Mouse (Mus musculus) kidney, adult 2 months (tissue): ENCODE measurements around the gene Tbcd. TPM values are rescaled to one million over a fixed set of nuclear protein-coding genes. Genes with fewer than 3 reads are reported as not detected.

Experiments
- DNase-seq: peaks from one replicate; pipeline ENCODE4 v3.0.0; 2021
- H3K27ac ChIP-seq: fragments of 200-500 bp; 2 replicates; pipeline ENCODE4 v1.5.1; 2012; ENCODE audit warnings: low read depth, low read length, control low read depth, inconsistent platforms; ENCODE audit not compliant: insufficient read depth
- H3K27me3 ChIP-seq: fragments of 200-500 bp; replicated peaks from 2 replicates; pipeline ENCODE4 v1.6.1; 2012; ENCODE audit warnings: mild to moderate bottlenecking, moderate library complexity, low read length, inconsistent platforms; ENCODE audit not compliant: control insufficient read depth, insufficient read depth
- H3K36me3 ChIP-seq: fragments of 200-500 bp; 2 replicates; pipeline ENCODE4 v1.6.1; 2012; ENCODE audit warnings: mild to moderate bottlenecking, moderate library complexity, low read length, inconsistent platforms; ENCODE audit not compliant: control insufficient read depth, insufficient read depth
- H3K4me1 ChIP-seq: fragments of 200-500 bp; 2 replicates; pipeline ENCODE4 v1.6.1; 2011; ENCODE audit warnings: low read length; ENCODE audit not compliant: control insufficient read depth, insufficient read depth
- H3K4me3 ChIP-seq: fragments of 200-500 bp; 2 replicates; pipeline ENCODE4 v1.5.1; 2011; ENCODE audit warnings: mild to moderate bottlenecking, low read depth, low read length, control low read depth; ENCODE audit not compliant: insufficient read depth
- CTCF ChIP-seq: fragments of 200-500 bp; conservative IDR thresholded peaks from 2 replicates; pipeline ENCODE4 v1.5.1; 2011; ENCODE audit warnings: low read depth, mild to moderate bottlenecking, control low read depth, low read length, moderate library complexity, mixed read lengths; ENCODE audit not compliant: insufficient read depth, insufficient read length
- POLR2A ChIP-seq: fragments of 200-500 bp; IDR thresholded peaks from one replicate; pipeline ENCODE4 v1.6.1; 2011; ENCODE audit warnings: low read depth, low read length, control low read depth
- WGBS: fragments of 180-500 bp; shearing (Covaris S2); methylation state at CpG from one replicate; pipeline ENCODE4 v1.1.7; 2018; 5-methylcytosine and 5-hydroxymethylcytosine counted together
- polyA plus RNA-seq: library from polyadenylated mRNA; depleted of rRNA; stranded (reverse); fragments of >200 nt; gene quantifications from 2 replicates; pipeline ENCODE4 v1.2.3, GENCODE M21; 2012

The Tbcd gene
- polyA plus RNA-seq, 1 experiment, result 58.9 TPM

DNA sequence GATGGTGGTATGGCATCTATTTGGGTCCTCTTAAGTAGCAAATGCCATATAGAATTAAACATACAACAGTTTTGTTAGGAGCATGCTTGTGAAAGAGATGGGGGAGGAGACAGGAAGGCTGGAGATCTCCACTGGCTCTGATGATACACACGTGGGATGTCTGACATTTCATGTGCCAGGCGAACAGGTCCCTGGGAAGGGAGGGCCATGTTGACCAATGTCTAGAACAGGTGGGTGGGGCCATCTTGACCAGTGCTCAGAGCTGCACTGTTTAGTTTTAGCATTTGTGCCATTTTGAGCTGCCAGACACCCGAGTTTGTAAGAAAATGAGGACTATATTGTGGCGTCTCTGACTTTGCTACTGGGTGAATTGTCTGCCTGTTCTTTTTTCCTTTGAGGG lies 56.7 kb downstream of the Tbcd start:
- TF ChIP-seq POLR2A (no peak), CTCF (no peak)
- WGBS, result 84% methylated on average over 4 of the region's 4 CpGs
- DNase-seq, result no peak
- Histone ChIP-seq H3K27me3 (no peaks in the 10 kb centered on the region), H3K36me3 (no peaks in the 10 kb centered on the region; the same call in 1 of the 2 replicates), H3K27ac (no peak overlapping the region), H3K4me1 (peaks cover 2% of the 10 kb centered on the region; the same call in 1 of the 2 replicates), H3K4me3 (no peak overlapping the region)

DNA sequence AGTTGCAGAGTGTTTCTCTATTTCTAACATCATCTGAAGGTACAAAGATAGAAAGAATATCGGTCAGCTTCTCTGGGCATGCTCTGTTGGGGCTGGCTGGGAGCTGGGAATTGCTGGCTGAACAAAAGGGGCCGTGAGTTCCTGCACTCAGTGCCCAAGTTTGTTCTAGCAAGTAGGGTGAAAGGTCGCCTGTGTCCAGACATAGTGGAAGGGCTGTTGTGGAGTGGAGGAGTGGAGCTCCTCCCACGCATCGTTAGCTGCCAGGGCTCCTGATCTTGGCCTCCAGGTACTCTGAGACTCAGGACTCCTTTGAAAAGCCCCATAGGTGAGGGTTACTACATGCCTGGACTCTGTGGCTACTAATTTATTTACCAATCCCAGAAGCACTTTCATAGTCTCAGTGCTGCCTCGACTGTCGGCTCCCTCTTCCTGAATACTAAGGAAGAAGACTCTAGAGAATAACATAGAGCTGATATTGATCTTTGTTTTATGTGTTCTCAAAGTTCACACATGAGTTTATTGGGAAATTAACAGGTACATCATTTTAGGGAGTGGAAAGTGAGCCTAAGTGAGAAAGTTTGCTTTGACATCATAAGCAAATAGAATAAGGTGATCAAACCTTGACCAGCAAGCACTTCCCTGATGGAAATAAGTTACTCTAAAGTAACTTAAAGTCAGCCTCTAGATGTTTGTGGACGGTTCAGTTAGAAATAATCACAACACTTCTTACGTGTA lies 58.9 kb downstream of the Tbcd start:
- H3K27ac ChIP-seq, result no peak overlapping the region
- DNase-seq, result peak; percentile 81
- no peaks in the 10 kb centered on the region for H3K36me3 ChIP-seq
- H3K27me3 ChIP-seq, result no peaks in the 10 kb centered on the region
- WGBS, result 52% methylated on average over 9 of the region's 9 CpGs
- no peak for TF ChIP-seq POLR2A
- no peak for TF ChIP-seq CTCF
- peaks cover 7% of the 10 kb centered on the region; the same call in 1 of the 2 replicates for H3K4me1 ChIP-seq
- no peak overlapping the region for H3K4me3 ChIP-seq

DNA sequence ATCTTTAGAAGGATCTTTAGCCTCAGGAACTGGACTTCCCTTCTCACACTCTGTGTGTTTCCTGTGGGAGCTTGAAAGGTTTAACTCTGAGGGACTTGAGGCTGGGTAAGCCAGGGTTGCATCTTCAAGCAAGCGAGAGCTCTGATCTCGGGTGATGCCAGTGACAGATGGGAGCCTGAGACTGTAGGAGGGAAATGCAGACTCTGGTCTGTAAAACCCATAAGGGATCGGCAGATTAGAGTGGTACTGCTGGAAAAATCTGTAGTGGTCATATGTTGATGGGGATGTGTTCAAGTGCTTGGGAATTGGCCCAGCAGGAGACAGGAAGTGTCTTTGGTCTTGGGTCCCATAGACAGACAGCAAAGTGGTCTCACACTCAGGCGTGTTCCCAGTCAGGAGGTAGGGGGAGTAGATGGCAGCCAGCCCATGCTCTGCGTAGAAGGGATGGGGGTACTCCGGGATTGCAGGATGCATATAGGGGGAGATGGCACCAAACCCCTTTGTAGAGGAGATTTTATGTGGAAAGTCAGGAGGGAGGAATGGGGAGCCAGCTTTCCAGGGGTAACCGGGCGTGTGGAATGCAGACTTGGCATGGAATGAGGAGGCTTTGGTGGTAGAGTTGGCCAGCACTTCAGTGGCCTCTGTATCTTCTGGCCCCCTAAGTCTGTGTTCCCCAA lies 61.3 kb downstream of the Tbcd start:
- Histone ChIP-seq H3K27ac (no peak overlapping the region), H3K27me3 (no peaks in the 10 kb centered on the region), H3K4me1 (peaks cover 22% of the 10 kb centered on the region; the same call in 1 of the 2 replicates), H3K36me3 (no peaks in the 10 kb centered on the region), H3K4me3 (no peak overlapping the region)
- peak; percentile 33 for DNase-seq
- TF ChIP-seq POLR2A (no peak), CTCF (no peak)
- 80% methylated on average over 8 of the region's 8 CpGs for WGBS

DNA sequence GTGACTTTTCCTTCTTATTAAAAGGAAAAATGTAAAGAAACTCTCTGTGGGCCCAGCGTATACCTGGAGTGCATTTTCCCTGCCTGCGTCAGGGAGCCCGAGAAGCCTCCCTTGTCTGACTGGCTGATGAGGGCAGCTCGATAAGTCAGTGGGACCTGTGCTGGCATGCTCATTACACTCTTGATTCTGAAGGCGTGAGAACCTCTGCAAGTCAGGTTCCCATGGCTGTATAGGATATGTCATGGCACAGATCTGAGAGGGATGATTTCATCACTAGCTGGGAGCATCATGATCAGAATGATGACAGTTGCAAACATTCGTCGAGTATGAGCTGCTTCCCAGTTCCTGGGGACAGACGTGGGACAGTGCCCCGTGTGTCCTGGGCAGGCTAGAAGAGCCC lies 64.2 kb downstream of the Tbcd start:
- Histone ChIP-seq H3K27me3 (no peaks in the 10 kb centered on the region), H3K36me3 (no peaks in the 10 kb centered on the region), H3K4me3 (no peak overlapping the region), H3K4me1 (peaks cover 22% of the 10 kb centered on the region; the same call in 1 of the 2 replicates), H3K27ac (peak overlapping the region; percentile 1; the same call in 1 of the 2 replicates)
- TF ChIP-seq POLR2A (no peak), CTCF (no peak)
- DNase-seq, result no peak
- 76% methylated on average over 9 of the region's 9 CpGs for WGBS

DNA sequence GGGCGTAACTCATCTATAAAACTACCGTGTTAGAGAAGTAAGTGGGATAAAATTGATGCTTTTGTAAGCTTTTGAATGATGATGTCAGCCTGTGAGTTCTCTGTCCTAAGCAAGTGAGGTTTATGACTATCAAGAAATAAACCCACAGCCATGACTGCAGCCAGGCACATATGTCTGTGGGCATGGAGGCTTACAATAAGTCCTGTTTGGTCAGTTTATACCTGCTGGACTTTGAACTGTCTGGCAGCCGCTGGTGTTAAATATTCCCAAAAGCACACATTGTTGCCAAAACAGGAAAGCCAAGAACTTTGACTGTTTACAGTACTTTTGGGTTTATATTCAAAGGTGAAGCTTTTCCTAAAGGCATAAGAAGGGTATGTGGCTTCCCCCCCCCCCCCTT lies 65.2 kb downstream of the Tbcd start:
- WGBS, result 50% methylated on average over 3 of the region's 3 CpGs
- no peak overlapping the region for H3K4me3 ChIP-seq
- peak; percentile 91 for DNase-seq

DNA sequence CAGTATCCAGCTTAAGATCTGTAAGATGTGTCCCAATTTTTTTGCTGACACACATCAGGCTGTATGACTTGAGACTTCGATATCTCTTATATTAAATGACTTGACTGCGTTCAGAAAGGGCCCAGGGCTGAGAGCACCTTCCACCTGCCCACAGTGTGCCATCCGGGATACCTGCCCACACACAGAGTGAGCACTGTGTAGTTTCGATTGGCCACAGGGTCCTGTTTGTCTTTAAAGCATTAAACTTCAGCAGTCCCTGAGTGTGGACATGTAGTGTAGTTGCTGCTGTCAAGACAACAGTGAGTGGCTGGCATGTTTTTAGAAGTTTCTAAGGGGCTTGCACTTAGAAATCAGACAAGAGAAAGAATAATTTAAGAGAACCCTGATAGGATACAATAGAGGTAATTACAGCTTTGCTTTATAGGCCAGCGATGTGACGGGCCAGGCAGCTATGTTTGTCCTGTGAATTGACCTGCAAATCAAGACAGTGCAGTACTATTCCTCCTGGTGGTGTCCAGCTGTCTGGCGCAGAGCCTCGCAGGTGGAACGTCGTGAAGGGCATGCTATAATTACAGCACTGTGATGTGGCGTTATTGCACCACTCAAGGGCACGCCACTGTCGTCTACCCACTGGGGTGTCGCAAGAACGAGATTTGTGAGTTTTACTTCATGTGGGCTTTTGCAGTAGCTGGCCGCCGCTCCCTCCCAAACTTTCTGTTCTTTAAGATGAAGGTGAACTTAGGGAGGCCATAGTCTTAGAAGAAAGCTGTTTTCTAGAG lies 66.1 kb downstream of the Tbcd start:
- H3K27me3 ChIP-seq, result no peaks in the 10 kb centered on the region
- H3K36me3 ChIP-seq, result no peaks in the 10 kb centered on the region
- H3K4me1 ChIP-seq, result peaks cover 22% of the 10 kb centered on the region; the same call in 1 of the 2 replicates
- H3K4me3 ChIP-seq, result peak overlapping the region; percentile 25; the same call in 1 of the 2 replicates
- 0 out of 2 replicates have a peak, but pooled peaks have one; percentile 14 for TF ChIP-seq CTCF
- no peak for TF ChIP-seq POLR2A
- peak; percentile 40 for DNase-seq
- H3K27ac ChIP-seq, result peak overlapping the region; percentile 91
- 56% methylated on average over 17 of the region's 17 CpGs for WGBS

More for the DNA sequence above, 65.2 kb downstream of the Tbcd start:
- Histone ChIP-seq H3K27ac (peak overlapping the region; percentile 89), H3K4me1 (peaks cover 22% of the 10 kb centered on the region; the same call in 1 of the 2 replicates), H3K27me3 (no peaks in the 10 kb centered on the region), H3K36me3 (no peaks in the 10 kb centered on the region)
- TF ChIP-seq POLR2A (no peak), CTCF (no peak)

DNA sequence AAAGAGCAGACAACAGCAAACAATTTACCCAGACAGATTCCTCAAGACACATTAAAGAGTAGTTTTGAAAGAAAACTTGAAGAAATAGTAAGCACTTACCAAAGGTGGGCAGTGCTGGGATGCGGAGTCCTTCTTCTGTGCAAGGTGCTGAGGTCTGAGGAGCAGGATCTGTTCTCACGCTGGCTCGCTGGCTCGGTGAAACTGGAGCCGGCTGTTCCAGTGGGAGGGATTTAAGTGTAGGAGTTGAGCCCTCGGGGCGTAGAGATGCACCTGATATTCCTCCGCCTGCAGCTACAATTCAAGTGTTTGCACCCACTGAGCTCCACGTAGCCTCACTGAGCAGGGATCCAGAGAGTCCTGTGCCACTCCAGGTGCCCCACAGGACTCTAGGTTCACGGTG lies 67.4 kb downstream of the Tbcd start, which contains the start of gene Zfp750:
Gene Zfp750 (minus strand): TSS at position 203 of the 400 bp plus-strand sequence.
- 51% methylated on average over 10 of the region's 10 CpGs for WGBS
- Histone ChIP-seq H3K36me3 (no peaks in the 10 kb centered on the region), H3K4me3 (peak within 1 kb of the TSS; percentile 27; the same call in 1 of the 2 replicates), H3K27ac (peak within 1 kb of the TSS; percentile 91), H3K27me3 (no peaks in the 10 kb centered on the region), H3K4me1 (peaks cover 17% of the 10 kb centered on the region; the same call in 1 of the 2 replicates)
- TF ChIP-seq POLR2A, result no peak
- no peak for TF ChIP-seq CTCF
- DNase-seq, result peak; percentile 62
